Mouse (Mus musculus) heart, adult 18-20 months (tissue): ENCODE measurements around the gene Zfp846. TPM values are rescaled to one million over a fixed set of nuclear protein-coding genes. Genes with fewer than 3 reads are reported as not detected.

Source experiments
- DNase-seq, 2 experiments: peaks; one replicate each; pipeline ENCODE4 v3.0.0; 2021 to 2022; ENCODE audit warnings: mixed read lengths in 1 of 2
- total RNA-seq, 2 experiments: library from RNA; stranded (reverse); gene quantifications; 2 replicates each; pipeline ENCODE4 v1.2.3; 2021

Gene Zfp846
- total RNA-seq, 2 experiments from 2014 or later = 5.3 to 5.8 TPM

DNA sequence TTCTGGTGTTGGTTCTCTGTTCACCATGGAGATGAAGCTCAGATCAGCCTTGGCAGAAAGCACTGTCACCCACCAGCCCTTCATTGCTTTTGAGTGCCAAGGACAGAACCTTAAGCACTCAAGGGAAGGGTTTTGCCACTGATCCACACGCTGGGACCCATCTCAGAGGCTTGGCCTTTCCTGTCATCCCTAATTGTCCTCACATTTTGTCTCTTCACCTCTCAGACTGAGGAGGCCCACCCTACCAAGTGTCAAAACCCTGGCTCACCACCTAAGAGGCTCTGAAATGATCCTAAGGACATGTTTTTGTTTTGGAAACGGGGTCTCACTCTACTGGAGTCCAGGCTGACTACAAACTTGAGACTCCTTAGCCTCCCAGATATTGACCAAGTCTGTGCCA, 55.7 kb downstream of the Zfp846 start:
- no peak for DNase-seq

DNA sequence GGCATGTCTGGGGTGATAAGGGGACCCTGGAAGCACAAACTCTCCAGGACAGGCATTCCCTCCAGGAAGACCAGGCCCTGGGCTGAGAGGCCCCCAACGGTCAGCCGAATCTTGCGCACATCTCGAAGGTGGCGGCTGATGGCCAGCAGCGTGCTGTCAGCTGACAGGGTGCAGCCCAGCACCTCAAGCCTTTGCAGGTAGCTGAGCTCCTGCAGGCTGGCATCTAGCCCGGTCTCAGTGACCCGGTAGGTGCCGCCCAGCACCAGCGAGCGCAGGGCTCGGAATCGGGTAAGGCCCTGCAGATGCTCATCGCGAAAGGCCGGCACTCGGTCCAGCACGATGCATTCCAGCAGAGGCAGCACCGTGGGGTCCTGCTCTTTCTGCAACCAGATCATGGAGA, 57.5 kb downstream of the Zfp846 start:
- DNase-seq = no peak

DNA sequence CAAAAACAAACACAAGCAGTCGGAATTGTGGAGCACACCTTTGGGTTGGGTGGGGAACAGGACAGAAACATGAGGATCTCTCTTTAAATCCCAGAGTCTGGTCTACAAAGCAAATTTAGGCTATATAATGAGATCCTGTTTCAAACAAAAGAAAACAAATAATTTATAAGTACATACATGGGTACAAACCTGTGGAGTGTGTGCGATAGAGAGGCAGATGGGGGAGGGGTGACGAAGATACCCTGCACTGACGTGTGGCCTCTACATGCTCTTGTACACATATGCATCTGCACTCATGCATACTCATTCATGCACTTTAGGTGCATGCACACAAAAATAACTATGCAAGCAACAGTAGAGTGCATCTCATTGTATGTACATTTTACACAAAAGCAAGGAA, 58.4 kb downstream of the Zfp846 start:
- no peak for DNase-seq

DNA sequence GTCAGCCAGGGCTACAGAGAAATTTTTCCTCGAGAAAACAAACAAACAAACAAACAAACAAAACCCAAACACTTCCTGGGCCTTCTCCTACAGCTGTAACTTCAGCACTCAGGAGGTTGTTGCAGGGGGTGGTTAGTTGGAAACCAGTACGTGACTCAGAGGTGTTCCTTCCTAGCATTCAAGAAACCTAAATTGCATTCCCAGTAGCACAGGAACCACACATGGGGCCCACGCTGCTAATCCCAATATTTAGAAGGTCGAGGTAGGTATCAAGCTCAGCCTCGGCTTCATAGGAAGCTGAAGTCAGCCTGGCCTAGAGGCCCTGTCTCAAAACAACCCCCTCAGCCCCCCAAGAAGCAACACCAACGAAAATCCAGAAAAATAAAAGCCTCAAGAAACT, 60.4 kb downstream of the Zfp846 start:
- no peak for DNase-seq

DNA sequence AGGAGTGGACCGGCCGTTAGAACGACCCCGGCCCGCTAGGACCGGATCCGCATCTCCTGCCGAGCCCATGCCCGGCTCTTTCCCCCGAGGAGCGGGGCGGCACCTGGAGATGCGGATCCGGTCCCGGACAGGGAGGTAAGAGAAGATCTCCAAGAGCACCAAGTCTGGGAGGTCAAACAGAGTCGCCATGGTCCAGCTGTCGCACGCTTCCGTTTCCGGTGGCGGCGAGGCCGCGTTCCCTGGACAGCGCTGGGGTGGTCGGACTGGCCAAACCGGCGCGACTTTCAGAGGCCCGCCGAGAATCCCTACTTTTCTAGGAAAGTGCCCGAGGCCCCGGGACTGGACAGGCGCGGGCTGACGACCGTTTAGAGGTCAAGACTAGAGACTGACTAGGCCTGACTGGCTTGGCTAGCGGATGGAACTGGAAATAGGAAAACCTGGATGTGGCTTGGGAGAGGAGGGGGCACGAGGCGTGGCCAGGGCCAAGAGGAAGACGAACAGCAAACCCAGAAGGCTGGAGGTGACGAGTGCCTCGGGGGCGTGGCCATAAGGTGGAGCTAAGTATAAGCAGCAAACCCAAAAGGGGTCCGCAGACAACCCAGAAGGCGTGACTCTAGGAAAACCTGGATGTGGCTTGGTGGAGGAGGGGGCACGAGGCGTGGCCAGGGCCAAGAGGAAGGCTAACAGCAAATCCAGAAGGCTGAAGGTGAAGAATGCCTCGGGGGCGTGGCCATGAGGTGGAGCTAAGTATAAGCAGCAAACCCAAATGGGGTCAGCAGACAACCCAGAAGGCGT, 61.2 kb downstream of the Zfp846 start, which contains the start of gene Ubl5:
Gene Ubl5 (plus strand): TSS at position 778 of the 795 bp plus-strand sequence.
- DNase-seq = peak; percentile 62 to 65

DNA sequence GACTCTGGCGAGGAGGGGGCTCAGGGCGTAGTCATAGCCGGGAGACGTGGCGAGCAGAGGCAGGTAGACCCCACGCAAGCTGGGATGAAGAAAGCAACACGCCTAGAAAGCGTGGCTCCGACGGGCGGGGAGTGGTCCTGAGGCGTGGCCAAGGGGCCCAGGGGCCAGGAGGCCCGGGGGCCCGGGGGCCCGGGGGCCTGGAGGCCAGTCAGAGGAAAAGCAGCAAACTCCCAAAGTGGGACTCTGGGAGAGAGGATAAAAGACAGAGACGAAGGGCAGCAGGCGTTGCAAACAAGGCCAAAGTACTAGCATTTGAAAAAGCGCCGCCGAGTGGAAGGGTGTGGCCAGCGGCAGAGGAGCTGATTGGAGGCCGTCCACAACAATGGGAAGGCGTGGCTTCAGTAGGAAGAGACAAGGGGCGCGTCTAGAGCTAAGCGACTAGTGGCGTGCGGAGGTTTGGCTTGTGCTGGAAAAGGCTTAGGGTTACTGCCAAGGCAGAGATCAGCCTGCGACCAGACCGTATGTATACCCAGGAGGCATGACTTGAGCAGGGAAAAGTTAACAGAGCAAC, 61.9 kb downstream of the Zfp846 start:
- DNase-seq = peak; percentile 88 to 92

DNA sequence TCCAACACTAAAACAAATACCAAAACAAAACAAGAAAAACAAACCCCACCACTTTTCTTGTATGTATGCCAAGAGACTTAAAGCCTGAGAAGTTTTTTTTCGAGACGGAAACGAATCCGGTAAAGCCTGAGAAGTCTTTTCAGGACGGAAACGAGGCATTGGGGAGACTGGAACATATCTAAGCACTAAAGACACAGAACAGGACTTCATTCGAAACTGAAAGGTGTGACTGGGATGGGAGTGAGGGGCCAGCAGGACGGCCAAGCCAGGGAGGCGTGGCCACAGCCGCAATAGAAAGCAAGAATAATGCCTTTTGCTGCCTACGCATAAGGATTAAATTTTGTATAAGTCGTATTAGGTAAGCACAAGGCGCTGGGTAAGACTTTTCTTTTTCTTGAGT, 62.7 kb downstream of the Zfp846 start:
- peak in 1 of 2 experiments; percentile 20 for DNase-seq

DNA sequence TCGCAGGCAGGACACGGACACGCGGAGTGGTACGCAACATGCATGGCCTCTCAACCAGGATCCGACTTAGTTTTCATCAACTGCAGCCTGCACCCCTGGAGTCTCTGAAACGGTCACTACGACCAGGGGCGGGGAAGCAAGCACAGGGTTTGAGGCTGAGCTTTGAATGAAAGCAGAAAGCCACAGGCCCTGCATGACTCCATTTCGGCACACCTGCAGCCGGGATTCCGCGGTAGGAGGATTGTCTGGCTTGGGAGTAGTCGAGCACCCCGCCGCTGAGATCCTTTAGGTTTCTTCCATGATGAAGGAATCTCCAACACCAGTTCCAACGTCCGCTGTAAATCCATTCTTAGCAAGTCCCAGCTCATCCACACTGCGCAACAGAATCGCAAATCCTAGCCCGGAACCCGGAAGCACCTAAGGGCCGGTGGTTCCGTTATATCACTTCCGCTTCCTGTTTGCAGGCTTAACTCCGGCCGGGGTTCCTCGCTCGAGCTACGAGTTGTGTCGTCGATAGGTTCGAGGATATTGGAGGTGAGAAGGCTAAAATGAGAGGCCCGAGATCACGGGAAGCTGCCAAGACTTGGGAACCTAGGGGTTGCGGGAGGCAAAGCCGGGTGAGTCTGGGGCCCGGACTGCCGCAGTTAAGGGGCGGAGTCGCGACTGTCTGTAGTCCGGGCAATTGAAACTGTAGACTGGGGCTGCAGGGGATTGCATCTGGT, 63.4 kb downstream of the Zfp846 start, which contains the start of gene Fbxl12:
Gene Fbxl12 (minus strand): TSS at position 408 of the 722 bp plus-strand sequence.
- DNase-seq = peak; percentile 88

DNA sequence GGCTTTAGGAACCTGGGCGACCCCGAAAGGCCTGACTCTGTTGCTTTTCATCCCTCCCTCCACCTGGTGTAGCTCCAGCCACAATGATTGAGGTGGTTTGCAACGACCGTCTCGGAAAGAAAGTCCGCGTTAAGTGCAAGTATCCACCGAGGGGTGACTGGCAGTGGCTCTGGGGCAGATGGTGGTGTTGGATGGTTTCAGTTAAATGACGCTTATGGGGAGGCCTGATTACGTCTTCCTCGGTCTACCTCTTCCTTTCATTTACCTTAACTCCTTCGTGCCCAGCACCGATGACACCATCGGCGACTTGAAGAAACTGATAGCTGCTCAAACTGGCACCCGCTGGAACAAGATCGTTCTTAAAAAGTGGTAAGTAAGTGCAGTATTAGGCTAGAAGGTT, 64.0 kb downstream of the Zfp846 start:
- no peak for DNase-seq

DNA sequence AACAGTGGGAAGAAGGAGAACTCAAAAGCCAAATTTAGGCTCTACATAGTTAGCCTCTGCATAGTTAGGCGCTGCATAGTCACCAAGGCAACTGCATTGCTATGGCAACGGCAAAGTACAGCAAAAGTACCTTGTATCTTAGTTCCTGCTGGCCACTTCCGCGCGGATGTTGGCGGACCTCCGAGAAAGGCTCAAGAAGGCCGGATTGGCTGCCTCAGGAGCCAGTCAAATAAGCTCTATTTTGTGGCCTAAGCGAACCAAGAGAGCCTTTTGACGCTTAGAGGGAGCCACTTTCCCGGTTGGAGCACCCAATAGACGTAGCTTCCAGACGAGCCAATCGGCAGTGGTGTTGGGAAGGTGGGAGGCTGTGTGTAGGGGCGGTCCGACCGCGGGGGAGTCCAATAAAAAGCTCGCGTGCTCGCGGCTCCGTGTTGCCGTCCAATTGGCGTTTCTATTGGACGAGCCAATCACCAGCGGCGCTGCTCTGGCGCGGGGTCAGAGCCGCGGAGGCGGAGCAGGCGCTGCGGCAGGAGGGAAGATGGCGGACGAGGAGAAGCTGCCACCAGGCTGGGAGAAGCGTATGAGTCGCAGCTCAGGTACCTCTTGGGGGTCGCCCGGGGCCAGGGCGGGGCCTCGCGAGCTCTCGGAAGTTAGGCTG, 70.6 kb downstream of the Zfp846 start, which contains the start of gene Pin1:
Gene Pin1 (plus strand): TSS at position 494 of the 658 bp plus-strand sequence.
- DNase-seq = peak; percentile 99 to 100

DNA sequence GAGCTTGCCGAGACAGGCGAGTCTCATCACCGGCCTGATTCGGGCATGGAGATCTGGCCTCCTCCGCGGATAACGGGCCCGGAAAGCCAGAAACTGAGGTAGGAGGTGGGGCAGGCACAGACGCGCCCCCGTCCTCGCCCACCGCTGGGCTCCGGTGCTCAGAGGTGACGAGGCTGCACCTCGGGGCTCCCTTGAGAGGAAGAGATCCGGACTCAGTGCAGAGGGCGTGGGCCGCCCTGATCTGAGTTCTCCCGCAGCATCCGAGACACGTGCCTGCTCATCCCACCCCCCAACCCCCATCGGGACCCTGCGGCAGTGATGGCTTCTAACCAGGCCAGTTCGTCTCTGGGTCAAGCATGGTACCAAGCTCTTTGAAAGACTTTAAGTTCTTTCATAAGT, 71.2 kb downstream of the Zfp846 start:
- no peak for DNase-seq

DNA sequence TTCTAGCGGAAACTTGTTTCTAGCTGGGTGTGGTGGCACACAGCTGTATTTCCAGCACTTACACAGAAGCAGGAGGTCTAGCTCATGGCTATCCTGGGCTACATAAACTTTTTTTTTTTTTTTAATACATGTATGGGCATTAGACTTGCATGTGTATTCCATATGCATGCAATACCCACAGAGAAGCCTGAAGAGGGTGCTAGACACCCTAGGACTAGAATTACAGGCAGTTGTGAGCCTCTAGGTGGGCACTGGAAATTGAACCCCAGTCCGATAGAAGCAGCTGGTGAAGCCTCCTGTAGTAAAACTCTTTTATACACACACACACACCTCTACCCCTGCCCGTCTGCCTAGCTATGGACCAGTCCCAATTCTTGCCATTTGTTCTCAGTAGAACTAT, 72.8 kb downstream of the Zfp846 start:
- no peak for DNase-seq

Other genes starting within 250 kb of the Zfp846 start
- not detected for gene Olfr18, start 245.2 kb upstream of the Zfp846 start, total RNA-seq
- gene Zfp560, start 196.1 kb upstream of the Zfp846 start, total RNA-seq = 10 to 100 TPM; 11.2 to 12.9 TPM
- gene Zfp26, start 121.1 kb upstream of the Zfp846 start, total RNA-seq = 1 to 10 TPM; 7.4 to 9.2 TPM
- 1 to 10 TPM; 9.0 to 9.6 TPM for gene Zfp426, start 88.5 kb upstream of the Zfp846 start, total RNA-seq
- gene Zfp266, start 59.9 kb upstream of the Zfp846 start, total RNA-seq = 10 to 100 TPM; 23.9 to 24.7 TPM
- gene Ubl5, start 61.6 kb downstream of the Zfp846 start, total RNA-seq = 100 to 1,000 TPM; 236 to 246 TPM
- gene Fbxl12, start 63.5 kb downstream of the Zfp846 start, total RNA-seq = 10 to 100 TPM in 1 of 2 experiments, 1 to 10 TPM in 1; 7.6 to 11.3 TPM
- gene Pin1, start 70.8 kb downstream of the Zfp846 start, total RNA-seq = 10 to 100 TPM; 18.5 to 18.9 TPM
- gene Olfm2, start 165.1 kb downstream of the Zfp846 start, total RNA-seq = under 1 TPM in 1 of 2 experiments, not detected in 1; 0.31 TPM
- 10 to 100 TPM; 14.4 to 16.1 TPM for gene Col5a3, start 233.8 kb downstream of the Zfp846 start, total RNA-seq
- gene Rdh8, start 237.2 kb downstream of the Zfp846 start, total RNA-seq = not detected